Mouse (Mus musculus) liver, embryonic 14.5 days (tissue): ENCODE measurements around the gene Rtn1.

Source experiments
- CTCF ChIP-seq: IDR thresholded peaks from 2 replicates; pipeline ENCODE4 v1.5.1; 2016; ENCODE audit warnings: antibody characterized with exemption, low read depth, control low read depth
- EP300 ChIP-seq: IDR thresholded peaks from 2 replicates; pipeline ENCODE4 v1.6.1; 2016; ENCODE audit warnings: antibody characterized with exemption, low read depth

GRCm38 (mm10) chr12:72235621-72236351 lies 173.1 kb downstream of the Rtn1 start:
- TF ChIP-seq CTCF, result no peak
- TF ChIP-seq EP300, result no peak
